Mouse (Mus musculus) 3T3-L1 (cell line): ENCODE data around the gene Ncln.

Experiments used
- DNase-seq: peaks from one replicate; pipeline ENCODE4 v3.0.0-alpha.2; 2015; ENCODE audit warnings: low read depth, low spot score

Ncln gene

DNA sequence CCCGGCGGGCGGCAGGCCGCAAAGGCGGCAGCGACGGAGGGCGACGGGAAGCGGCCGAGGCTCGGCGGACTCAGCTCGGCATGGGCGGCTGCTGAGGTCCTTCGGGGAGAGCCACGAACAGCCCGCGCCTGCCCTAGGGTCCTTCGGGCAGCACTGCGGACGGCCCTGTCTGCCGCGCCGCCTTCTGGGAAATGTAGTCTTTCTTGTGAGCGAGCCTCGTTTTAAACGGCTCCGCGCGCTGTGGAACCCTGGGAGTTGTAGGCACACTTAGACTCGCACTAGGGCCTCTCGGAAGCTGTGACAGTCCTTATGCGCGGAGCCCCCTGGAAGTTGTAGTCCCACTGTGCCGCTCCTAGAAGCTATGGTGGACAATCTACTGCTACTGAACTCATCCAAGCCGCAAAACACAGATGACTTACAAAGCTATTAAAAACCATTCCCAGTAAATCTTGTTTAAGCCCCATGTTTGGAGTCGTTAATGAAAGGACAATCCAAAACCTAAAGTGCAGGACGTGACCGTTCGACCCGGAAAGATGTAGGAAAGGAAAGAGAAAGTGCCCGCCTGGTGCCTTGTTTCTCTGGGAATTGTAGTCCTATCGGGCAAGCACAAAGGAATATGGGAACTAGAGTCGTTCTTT, at the start of gene Ncln:
Gene Ncln, minus strand, starts transcription at position 129 of the 638 bp plus-strand sequence.
- DNase-seq: peak; percentile 99

GRCm38 (mm10) chr10:81545161-81545747, 49.1 kb upstream of the Ncln start, which contains the start of gene Gna11:
TSS of gene Gna11 (minus strand) at chr10:81545190.
- peak; percentile 94 for DNase-seq

GRCm38 (mm10) chr10:81544296-81545160, 48.3 kb upstream of the Ncln start:
- DNase-seq: no peak

- DNase-seq: no peak
Measured at GRCm38 (mm10) chr10:81543633-81544032, 47.4 kb upstream of the Ncln start.

GRCm38 (mm10) chr10:81542727-81543460, 46.7 kb upstream of the Ncln start:
- DNase-seq: no peak

- DNase-seq: no peak
Measured at GRCm38 (mm10) chr10:81541803-81542202, 45.6 kb upstream of the Ncln start.

GRCm38 (mm10) chr10:81541363-81541762, 45.2 kb upstream of the Ncln start:
- no peak for DNase-seq

DNA sequence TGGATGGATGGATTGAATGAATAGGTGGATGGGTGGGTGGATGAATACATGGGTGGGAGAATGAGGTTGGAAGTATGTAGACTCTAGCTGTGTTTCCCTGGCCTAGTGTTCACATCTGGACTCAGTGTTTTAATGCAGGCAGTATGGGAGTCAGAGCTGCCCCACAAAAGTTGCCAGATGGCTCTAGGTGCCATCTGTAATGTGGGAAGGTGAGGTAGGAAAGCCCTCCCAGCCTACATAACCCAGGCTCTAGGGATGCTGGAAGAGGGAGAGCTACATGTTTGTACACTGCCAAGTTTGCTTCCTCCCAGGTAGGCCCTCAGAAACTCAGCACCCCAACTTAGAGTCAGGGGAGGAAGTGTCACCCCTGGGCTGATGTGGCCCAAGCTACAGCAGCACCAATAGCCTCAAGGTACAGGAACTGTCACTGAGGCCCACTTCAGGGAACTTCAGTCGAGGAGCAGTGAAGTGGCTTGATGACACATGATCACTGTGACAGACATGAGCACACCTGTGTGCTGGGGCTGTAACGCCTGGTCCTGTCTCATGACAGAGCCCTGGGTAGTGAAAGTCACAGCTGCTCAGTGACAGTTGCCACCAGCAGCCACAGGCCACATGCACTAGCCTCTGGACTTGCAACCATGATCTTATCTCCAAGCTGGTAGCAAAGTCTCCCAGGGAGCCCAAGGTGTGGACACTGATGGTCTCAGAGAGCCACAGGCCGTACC, 42.3 kb upstream of the Ncln start:
- DNase-seq: no peak

DNA sequence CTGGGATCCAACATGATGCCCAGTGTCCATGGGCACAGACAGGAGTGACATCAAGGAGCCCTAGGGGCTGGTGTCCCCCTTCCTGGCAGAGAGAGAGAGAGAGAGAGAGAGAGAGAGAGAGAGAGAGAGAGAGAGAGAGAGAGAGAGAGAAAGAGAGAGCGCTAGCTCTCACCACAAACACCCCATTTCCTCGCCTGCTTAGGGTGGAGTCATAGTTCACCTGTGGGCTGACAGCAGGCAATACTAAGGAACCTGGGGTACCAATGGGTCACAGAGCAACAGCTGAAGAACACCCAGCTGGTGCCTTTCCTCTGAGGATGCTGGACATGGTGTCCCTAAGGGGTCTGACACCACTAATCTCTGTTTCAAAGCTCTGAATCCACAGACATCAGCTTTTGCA, 41.2 kb upstream of the Ncln start:
- no peak for DNase-seq

- peak; percentile 66 for DNase-seq
Measured at GRCm38 (mm10) chr10:81536734-81537133, 40.5 kb upstream of the Ncln start.

GRCm38 (mm10) chr10:81534826-81535225, 38.6 kb upstream of the Ncln start:
- DNase-seq: no peak

DNA sequence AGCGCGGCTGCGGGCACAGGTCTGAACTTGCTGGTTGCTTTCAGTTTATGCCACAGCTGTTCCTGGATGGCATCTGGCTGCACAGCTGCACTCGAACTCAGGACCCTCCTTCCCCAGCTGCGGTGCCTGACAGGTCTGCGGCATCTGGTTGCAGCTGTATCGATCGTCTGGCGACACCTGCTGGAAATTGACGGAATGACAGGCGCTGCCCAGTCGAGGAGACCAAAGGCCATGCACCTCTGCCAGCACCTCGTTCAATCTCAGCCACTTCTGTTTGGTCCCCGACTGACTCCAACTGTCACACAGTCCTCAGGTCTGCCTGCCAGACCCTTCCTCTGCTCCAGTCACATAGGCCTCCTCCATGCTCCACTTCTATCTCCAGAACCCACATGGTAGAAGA, 30.6 kb upstream of the Ncln start:
- peak; percentile 74 for DNase-seq

DNA sequence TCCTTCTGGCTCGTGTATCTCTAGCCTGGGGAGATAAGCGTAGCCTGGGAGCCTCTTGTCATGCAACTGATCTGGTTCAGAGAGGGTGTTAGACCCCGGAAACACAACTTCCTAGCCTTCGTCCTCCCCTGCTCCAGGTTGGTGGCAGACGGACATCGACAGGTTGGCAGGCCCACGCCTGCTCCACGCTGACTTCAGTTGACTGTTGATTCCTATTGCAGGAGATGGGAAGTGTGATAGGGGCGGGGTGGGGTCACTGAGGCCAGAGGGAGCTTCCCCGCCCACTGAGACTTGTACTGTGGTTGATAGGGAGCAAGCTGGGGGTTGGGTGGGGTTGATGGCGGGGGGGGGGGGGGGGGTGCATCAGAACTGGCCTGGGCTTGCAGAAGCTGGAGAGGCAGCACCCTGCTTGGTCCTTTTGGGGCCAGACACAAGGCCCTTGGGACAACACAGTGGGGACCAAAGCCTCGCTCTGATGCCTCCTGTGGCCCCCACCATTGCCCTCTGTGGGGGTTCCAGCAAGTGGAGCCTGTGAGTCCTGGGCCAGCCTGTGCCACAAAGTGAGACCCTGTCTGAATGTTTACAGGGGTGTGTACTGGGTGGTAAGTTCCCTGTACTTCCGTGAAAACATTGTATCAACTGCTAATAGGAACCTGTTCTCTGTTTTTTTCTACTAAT, 29.0 kb upstream of the Ncln start:
- DNase-seq: no peak

DNA sequence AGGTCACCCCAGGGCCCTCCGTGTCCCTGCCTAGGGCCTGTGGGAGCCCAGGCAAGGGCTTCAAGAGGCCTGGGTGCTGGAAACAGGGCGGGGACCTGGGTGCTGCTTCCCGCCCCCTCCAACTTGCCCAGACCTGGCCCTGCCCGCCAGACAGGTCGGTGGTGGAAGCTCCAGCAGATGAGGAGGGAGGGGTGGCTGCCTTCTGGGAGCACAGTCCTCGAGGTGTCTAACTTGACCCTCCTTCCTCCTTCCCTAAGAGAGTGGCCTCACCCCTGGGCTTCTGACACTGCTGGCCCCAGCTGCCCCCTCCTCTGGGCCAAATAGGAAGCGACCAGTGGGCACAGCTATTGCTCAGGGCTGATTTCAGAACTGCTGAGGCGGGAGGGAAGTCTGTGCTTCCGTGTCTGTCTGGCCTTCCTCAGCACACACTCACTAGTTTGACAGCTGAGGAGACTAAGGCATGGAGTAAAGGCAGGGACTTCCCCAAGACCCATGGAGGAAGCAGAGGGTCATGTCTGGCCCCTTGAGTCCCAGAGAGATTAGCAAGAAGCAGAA, 27.9 kb upstream of the Ncln start, which contains the start of gene Gna15:
Gene Gna15, minus strand, starts transcription at position 175 of the 555 bp plus-strand sequence.
- no peak for DNase-seq

DNA sequence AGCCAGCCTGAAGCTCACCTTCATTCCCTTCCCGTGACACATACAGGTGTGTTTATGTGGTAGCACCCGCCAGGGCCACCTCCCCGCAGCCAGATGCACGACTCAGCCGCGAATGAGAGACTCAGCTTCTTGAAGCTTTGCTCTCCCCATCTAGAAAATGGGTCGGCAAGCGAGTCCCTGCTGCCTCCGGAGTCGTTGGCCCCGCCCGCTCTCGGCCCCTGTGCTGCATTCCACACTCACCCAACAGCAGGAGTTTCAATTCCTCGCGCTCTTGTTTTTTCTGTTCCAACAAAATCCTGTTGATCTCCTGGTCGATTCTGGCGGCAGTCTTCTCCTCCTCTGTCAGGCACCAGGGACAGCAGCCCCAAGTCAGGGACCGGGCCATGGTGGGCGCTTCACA, 27.4 kb upstream of the Ncln start:
- DNase-seq: no peak

DNA sequence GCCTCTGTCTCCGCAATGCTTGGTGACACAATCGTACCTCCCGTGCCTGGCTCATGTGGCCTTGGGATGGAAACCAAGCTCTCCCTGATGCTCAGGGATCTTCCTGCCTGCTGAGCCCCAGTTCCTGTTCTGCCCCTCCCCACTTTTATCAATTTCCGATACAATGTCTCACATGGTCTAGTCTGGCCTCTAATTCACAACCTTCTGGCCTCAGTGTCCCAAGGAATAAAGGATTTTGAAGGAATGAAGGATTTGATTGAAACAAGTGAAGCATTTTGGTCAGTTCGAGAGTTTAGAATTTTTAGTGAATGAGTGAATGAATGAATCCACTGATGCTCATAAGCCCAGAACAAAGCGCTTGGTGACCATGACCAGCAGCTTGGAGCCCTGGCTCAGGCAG, 26.9 kb upstream of the Ncln start:
- no peak for DNase-seq

DNA sequence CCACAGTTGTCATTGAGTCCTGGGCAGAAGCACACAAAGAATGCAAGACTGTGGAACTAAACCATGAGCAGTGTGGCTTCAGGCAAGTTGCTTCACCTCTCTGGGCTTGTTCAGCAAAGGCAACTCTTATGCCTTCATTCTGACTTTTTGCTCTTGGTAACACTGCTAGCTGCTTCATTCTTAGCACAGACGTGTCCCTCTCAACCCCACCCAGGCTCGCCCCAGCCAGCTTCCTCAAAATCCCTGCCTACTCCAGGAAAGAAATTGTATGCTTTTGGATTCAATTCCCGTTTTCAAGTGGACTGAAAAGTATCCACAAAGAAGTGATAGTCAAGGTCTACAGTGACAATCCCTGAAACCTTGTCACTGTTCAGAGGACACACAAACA, 23.8 kb upstream of the Ncln start:
- no peak for DNase-seq

GRCm38 (mm10) chr10:81519227-81519977, 23.2 kb upstream of the Ncln start:
- no peak for DNase-seq

DNA sequence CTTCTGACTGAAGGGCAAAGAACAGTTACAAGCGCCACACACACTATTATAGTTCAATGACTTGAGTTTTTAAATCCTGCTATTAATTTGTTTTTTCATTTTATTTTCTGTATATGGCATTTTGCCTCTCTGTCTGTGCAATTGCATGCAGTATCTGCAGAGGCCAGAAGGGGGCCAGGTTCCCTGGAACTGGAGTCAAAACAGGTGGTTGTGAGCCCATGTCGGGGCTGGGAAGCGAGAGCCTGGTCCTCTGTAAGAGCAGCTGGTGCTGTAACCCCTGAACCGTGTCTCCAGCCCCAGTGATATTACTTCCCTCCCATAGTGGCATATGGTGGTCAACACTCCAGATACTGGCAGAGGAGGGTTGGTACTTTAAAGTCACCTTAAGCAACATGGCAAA, 22.4 kb upstream of the Ncln start:
- DNase-seq: peak; percentile 78

GRCm38 (mm10) chr10:81517227-81517626, 21.0 kb upstream of the Ncln start:
- no peak for DNase-seq
